Mouse (Mus musculus) heart, adult 2 months (tissue): ENCODE measurements around the gene Cenpk. TPM values are rescaled to one million over a fixed set of nuclear protein-coding genes. Genes with fewer than 3 reads are reported as not detected.

ENCODE experiments used
- DNase-seq, 2 experiments: peaks; one replicate each; pipeline ENCODE4 v3.0.0; 2021
- H3K27ac ChIP-seq: fragments of 200-600 bp; 2 replicates; pipeline ENCODE4 v1.8.1; 2022
- H3K27me3 ChIP-seq: fragments of 200-500 bp; 2 replicates; pipeline ENCODE4 v1.6.1; 2012; ENCODE audit warnings: mild to moderate bottlenecking, low read length, inconsistent platforms, mixed read lengths; ENCODE audit not compliant: control insufficient read depth, insufficient read depth
- H3K36me3 ChIP-seq: fragments of 200-500 bp; 2 replicates; pipeline ENCODE4 v1.6.1; 2012; ENCODE audit warnings: low read length, inconsistent platforms; ENCODE audit not compliant: control insufficient read depth, insufficient read depth
- H3K4me1 ChIP-seq: fragments of 200-500 bp; 2 replicates; pipeline ENCODE4 v1.6.1; 2011; ENCODE audit warnings: low read length; ENCODE audit not compliant: control insufficient read depth, insufficient read depth
- H3K4me3 ChIP-seq: fragments of 200-600 bp; 2 replicates; pipeline ENCODE4 v1.8.1; 2022
- H3K79me2 ChIP-seq: fragments of 200-500 bp; replicated peaks from 2 replicates; pipeline ENCODE4 v1.6.1; 2012; ENCODE audit warnings: mild to moderate bottlenecking, inconsistent platforms, low read length, moderate library complexity, mixed read lengths; ENCODE audit not compliant: control insufficient read depth, insufficient read depth
- H3K9ac ChIP-seq: fragments of 200-500 bp; 2 replicates; pipeline ENCODE4 v1.6.1; 2012; ENCODE audit warnings: low read depth, mild to moderate bottlenecking, control low read depth, inconsistent platforms, low read length, mixed read lengths
- CTCF ChIP-seq: fragments of 200-600 bp; IDR thresholded peaks from 2 replicates; pipeline ENCODE4 v1.8.1; 2022; ENCODE audit warnings: antibody characterized with exemption, mild to moderate bottlenecking, moderate library complexity
- EP300 ChIP-seq: fragments of 200-500 bp; IDR thresholded peaks from 2 replicates; pipeline ENCODE4 v1.6.1; 2011; ENCODE audit warnings: low read depth, low read length, control low read depth; ENCODE audit not compliant: insufficient read depth
- POLR2A ChIP-seq: fragments of 200-500 bp; IDR thresholded peaks from 2 replicates; pipeline ENCODE4 v1.6.1; 2011; ENCODE audit warnings: mild to moderate bottlenecking, low read depth, low read length, control low read depth; ENCODE audit not compliant: insufficient read depth
- WGBS: fragments of 180-500 bp; shearing (Covaris S2); methylation state at CpG from one replicate; pipeline ENCODE4 v1.1.7; 2018; 5-methylcytosine and 5-hydroxymethylcytosine counted together
- intact Hi-C: fragments of 180-260 bp; cut with DNase I; formaldehyde crosslinking; loops from one replicate; pipeline ENCODE4 v1.15.1; 2025
- polyA plus RNA-seq: library from polyadenylated mRNA; depleted of rRNA; stranded (reverse); fragments of >200 nt; gene quantifications from 2 replicates; pipeline ENCODE4 v1.2.3, GENCODE M21; 2012
- total RNA-seq, 2 experiments: library from RNA; stranded (reverse); gene quantifications; 2 replicates each; pipeline ENCODE4 v1.2.3; 2021

Gene Cenpk
- total and polyA plus RNA-seq, 3 experiments: 0.29 to 0.32 TPM; not detected in 1

DNA sequence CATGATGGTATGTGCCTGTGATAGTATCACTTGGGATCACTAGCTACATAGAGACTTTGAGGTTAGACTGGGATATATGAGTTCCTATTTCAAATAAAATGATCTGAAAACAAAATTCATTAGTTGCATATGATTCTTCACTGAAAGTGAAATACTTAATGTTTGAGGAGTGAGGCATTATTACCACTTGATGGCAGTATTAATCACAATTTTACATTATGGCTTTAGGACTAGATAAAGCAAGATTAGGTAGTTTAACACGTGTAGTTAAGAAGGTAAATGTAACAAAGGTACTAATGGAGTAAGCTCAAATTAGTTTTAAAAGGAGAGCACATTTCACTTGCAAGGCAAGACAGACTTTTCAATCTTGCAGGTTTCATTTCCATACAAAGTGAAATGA lies 24.1 kb upstream of the Cenpk start:
- no peak overlapping the region for H3K9ac ChIP-seq
- TF ChIP-seq CTCF: peak; percentile 46
- no peak for TF ChIP-seq POLR2A
- H3K79me2 ChIP-seq: no peaks in the 10 kb centered on the region
- H3K27ac ChIP-seq: no peak overlapping the region
- intact Hi-C loops: no loop called here
- H3K4me1 ChIP-seq: no peaks in the 10 kb centered on the region
- no peak for DNase-seq
- H3K36me3 ChIP-seq: no peaks in the 10 kb centered on the region; the same call in 1 of the 2 replicates
- no peaks in the 10 kb centered on the region for H3K27me3 ChIP-seq
- 38% methylated on average over 1 of the region's 1 CpGs for WGBS
- no peak overlapping the region for H3K4me3 ChIP-seq

DNA sequence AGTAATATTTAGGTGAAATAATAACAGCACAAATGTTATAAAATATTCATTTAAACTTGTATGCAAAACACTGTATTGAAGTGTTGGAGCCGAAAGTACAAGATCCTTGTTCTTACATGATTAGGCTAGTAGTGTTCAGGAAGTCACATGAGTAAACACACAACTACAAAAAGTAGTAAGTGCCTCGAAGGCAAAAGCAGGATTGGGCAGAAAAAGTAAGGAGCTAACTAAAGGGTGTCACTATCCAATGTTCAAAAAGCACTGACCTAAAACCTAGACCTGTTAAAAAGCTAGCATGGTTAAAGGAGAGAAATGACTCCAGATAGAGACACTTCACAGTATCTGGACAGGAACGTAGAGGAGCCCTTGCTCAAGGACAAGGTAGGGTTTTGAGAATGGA lies 933 bp upstream of the Cenpk start:
- no peaks in the 10 kb centered on the region for H3K27me3 ChIP-seq
- H3K79me2 ChIP-seq: no peaks in the 10 kb centered on the region; the same call in 1 of the 2 replicates
- no peak for DNase-seq
- no peak overlapping the region for H3K27ac ChIP-seq
- H3K9ac ChIP-seq: no peak overlapping the region
- intact Hi-C loops: no loop called here
- TF ChIP-seq POLR2A: no peak
- TF ChIP-seq EP300: no peak
- no peak for TF ChIP-seq CTCF
- H3K4me1 ChIP-seq: peaks cover 2% of the 10 kb centered on the region
- H3K36me3 ChIP-seq: peaks cover 6% of the 10 kb centered on the region
- WGBS: 16% methylated on average over 3 of the region's 3 CpGs
- peak overlapping the region; percentile 84 for H3K4me3 ChIP-seq

DNA sequence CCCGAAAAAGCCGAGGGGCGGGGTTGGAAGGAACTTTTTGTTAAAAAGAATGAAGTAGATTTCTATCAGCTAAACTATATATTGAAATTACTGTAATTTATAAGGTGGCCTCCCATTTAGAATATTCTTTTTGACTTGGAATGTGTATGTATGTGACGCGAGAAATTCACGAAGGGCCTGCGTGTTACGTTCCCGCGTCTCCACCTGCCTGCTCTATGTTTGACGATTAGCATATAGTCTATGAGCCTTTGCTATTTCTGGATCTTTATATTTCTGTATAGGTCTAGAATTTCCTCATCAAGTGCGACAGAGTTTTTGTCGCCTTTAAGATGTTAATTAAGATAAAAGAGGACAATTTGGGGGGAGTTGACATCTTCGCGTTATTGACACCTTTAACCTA lies 770 bp downstream of the Cenpk start:
- Histone ChIP-seq H3K4me1 (peaks cover 2% of the 10 kb centered on the region), H3K9ac (no peak overlapping the region), H3K36me3 (peaks cover 6% of the 10 kb centered on the region), H3K79me2 (no peaks in the 10 kb centered on the region; the same call in 1 of the 2 replicates), H3K4me3 (peak overlapping the region; percentile 84), H3K27ac (no peak overlapping the region; the same call in 1 of the 2 replicates), H3K27me3 (no peaks in the 10 kb centered on the region)
- DNase-seq: no peak
- intact Hi-C loops: loop anchor here (2.0 kb wide), 1 partner anchor 50 kb away; the partner anchor contains the start of genes Trappc13 and Trim23
- WGBS: 2% methylated on average over 15 of the region's 15 CpGs
- TF ChIP-seq EP300: no peak
- no peak for TF ChIP-seq CTCF
- TF ChIP-seq POLR2A: no peak

DNA sequence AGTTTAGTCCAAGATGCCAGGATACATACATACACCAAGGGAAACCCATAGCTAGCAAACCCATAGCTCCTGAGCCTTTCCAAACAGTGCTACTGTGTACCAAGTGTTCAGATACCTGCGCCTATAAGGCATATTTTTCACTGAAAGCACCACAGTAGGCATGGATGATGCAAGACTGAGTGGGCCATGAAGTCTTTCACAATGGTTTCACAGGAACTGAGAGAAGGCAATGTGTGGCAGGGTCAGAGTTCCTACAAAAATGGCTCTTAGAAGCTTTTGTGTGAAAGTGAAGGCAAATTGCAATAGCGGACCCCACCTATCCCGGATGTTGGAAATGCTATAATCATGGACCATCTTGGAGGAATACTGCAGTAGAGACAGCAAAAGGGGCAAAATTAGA lies 30.6 kb downstream of the Cenpk start:
- Histone ChIP-seq H3K4me1 (no peaks in the 10 kb centered on the region), H3K27ac (no peak overlapping the region), H3K79me2 (no peaks in the 10 kb centered on the region), H3K27me3 (no peaks in the 10 kb centered on the region), H3K9ac (no peak overlapping the region), H3K36me3 (no peaks in the 10 kb centered on the region), H3K4me3 (no peak overlapping the region)
- TF ChIP-seq EP300 (no peak), POLR2A (no peak), CTCF (no peak)
- no peak for DNase-seq
- WGBS: 90% methylated on average over 3 of the region's 3 CpGs
- intact Hi-C loops: no loop called here

DNA sequence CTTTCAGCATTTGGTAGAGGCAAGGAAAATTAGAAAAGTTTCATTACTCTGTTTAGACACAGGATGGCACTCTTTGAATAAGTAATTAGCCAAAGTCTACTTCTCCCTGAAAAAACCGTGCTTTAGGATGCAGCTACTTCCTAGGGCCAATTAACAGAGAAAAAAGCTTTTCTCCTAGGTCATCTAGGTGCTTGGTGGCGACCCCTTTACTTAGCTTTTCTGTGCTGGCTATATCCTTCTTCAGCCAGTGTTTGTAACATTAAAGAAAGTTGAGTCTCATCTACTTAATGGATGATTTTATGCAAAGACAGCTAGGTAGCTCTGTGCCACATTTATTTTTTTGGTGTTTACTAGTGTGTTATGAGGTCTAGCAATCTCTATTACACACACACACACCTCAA lies 56.6 kb downstream of the Cenpk start:
- intact Hi-C loops: loop anchor here (1.0 to 5.0 kb wide), 4 partner anchors 108 to 656 kb away; partner anchors contain the start of genes Trappc13 and Trim23
- Histone ChIP-seq H3K4me1 (no peaks in the 10 kb centered on the region), H3K4me3 (peak overlapping the region; percentile 67; the same call in 1 of the 2 replicates), H3K9ac (no peak overlapping the region), H3K27ac (peak overlapping the region; percentile 90), H3K79me2 (no peaks in the 10 kb centered on the region), H3K36me3 (peaks cover 5% of the 10 kb centered on the region), H3K27me3 (no peaks in the 10 kb centered on the region)
- DNase-seq: peak in 1 of 2 experiments; percentile 13
- 1% methylated on average over 2 of the region's 2 CpGs for WGBS
- TF ChIP-seq CTCF (peak; percentile 87), EP300 (no peak), POLR2A (no peak)

DNA sequence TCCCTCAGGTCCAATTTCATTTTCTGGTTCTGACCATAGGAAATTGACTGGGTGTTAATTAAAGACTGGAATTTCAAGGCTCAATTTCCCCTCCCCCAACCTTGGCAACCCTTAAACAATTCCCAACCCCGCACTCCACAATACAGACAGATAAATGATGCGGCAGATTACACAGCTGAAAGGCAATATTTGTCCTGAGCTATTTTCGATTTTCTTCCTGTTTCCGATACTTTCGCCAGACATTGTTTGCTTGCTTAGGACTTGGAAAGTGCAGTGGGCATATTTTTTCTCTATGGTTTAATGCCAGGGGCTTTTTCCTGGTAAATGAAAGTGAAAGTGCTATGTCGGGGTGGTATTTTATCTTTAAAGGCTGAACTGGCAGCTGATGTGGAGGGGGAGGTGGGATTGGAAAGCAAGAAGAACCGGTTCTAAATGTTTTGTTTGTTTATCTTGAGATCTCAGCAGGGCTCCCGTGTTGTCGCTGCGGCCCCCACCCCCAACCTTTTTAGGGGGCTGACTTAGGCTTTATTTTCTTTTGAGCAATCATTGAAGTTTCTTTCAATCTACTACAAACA lies 57.4 kb downstream of the Cenpk start:
- TF ChIP-seq CTCF (no peak), POLR2A (peak; percentile 20; the same call in 1 of the 2 replicates)
- Histone ChIP-seq H3K79me2 (no peaks in the 10 kb centered on the region), H3K4me1 (no peaks in the 10 kb centered on the region), H3K4me3 (peak overlapping the region; percentile 67), H3K27me3 (no peaks in the 10 kb centered on the region), H3K27ac (peak overlapping the region; percentile 90), H3K9ac (peak overlapping the region; percentile 69), H3K36me3 (peaks cover 5% of the 10 kb centered on the region)
- WGBS: under 1% methylated on average over 10 of the region's 10 CpGs
- intact Hi-C loops: loop anchor here (1.0 to 5.0 kb wide), 4 partner anchors 109 to 655 kb away; partner anchors contain the start of genes Trappc13 and Trim23
- peak; percentile 47 to 59 for DNase-seq
